9 mouse cellular contexts compared by ENCODE assay signal in genomic region chr16:10749824-10750223, GRCm38 (mm10). TPM values are rescaled to one million over a fixed set of nuclear protein-coding genes. Genes with fewer than 3 reads are reported as not detected.
DNase-seq lines count a peak whose midpoint lies in the region; ATAC-seq and TF ChIP-seq lines count a peak whose summit lies in the region.
"Had no signal": no experiment of that assay in that cellular context is flagged by ENCODE, and none has a peak within 500 bp of the region (broad histone marks: within the 10 kb centered on the region; RNA-seq: fewer than 3 reads in every experiment).

No protein-coding gene starts in this region.

- H3K9ac ChIP-seq in kidney, embryonic 16.5 days (replicated peaks; ENCODE audit: low read length): no peak overlapping the region

- TF ChIP-seq CTCF in Patski (IDR thresholded peaks at IDR 0.05): no peak

- intact Hi-C loops in left cerebral cortex, postnatal 36 days (cut with DNase I): no loop called here

- ATAC-seq in kidney, embryonic 16.5 days (ENCODE audit: low FRiP score, low TSS enrichment): peak; percentile 29; the same call in 1 of the 2 replicates
- no peak for ATAC-seq in Patski
- ATAC-seq in granulocyte monocyte progenitor cell, adult 5-6 weeks (replicated peaks; ENCODE audit: poor library complexity, severe bottlenecking): no peak

- POLR2A ChIA-PET in Patski (lab: Charles Lee): no interaction called here

- no peak overlapping the region for H3K27ac ChIP-seq in kidney, embryonic 16.5 days (ENCODE audit: low read length)

- WGBS in kidney, embryonic 16.5 days: 50% methylated on average over 7 of the region's 7 CpGs

- no peak for DNase-seq in kidney, adult 8-10 months
- peak; percentile 4 for DNase-seq in Patski (ENCODE audit: low read depth, low spot score)
- DNase-seq in cerebellum, adult 9-11 months: peak; percentile 85
- peak; percentile 19 to 26 for DNase-seq in left cerebral cortex, postnatal 36 days (ENCODE audit: low spot score in 2 of 2)
- DNase-seq in thymus, postnatal 10 days (ENCODE audit: low spot score in 2 of 2): no peak
- no peak for DNase-seq in urinary bladder, postnatal 14 days (ENCODE audit: low spot score)

- no peak overlapping the region for H3K4me3 ChIP-seq in kidney, embryonic 16.5 days (ENCODE audit: low read length)

- CTCF ChIA-PET in Patski (lab: Charles Lee): no interaction called here

- H3K4me2 ChIP-seq in kidney, embryonic 16.5 days (replicated peaks; ENCODE audit: low read depth, low read length): no peak overlapping the region

- H3K27me3 ChIP-seq in kidney, embryonic 16.5 days (ENCODE audit: insufficient read depth, low read length): no peaks in the 10 kb centered on the region
- no peaks in the 10 kb centered on the region for H3K27me3 ChIP-seq in Patski

- H3K9me3 ChIP-seq in kidney, embryonic 16.5 days (ENCODE audit: low read length): no peaks in the 10 kb centered on the region

- no peaks in the 10 kb centered on the region; the same call in 1 of the 2 replicates for H3K4me1 ChIP-seq in kidney, embryonic 16.5 days (ENCODE audit: insufficient read depth, low read length)

- H3K36me3 ChIP-seq in kidney, embryonic 16.5 days (ENCODE audit: insufficient read depth, low read length): no peaks in the 10 kb centered on the region

- in situ Hi-C loops in Patski (cut with MboI; ENCODE audit: low pct_unique_long_range_greater_than_20kb): no loop called here

RNA-seq across cellular contexts. Expression of gene Socs1, which starts 35.5 kb away (rescaled TPM):
- 5.8 and 7.3 TPM in 2 replicates for polyA plus RNA-seq in kidney, embryonic 16.5 days (2015; fragmentation: Nextera tagmentation; extraction: Ambion mirVana)
- 1.6 TPM for polyA plus RNA-seq in Patski (2021)
- total RNA-seq in left cerebral cortex, postnatal 36 days (2021): 1 to 10 TPM in 1 of 2 experiments, under 1 TPM in 1; 0.52 to 1.0 TPM
- total RNA-seq in granulocyte monocyte progenitor cell, adult 5-6 weeks (2014; fragmentation: Nextera tagmentation): 0.41 TPM in 1 of 2 replicates, not detected in the other
- total RNA-seq in granulocyte monocyte progenitor cell, adult 5-6 weeks (2017): 1.2 TPM in 2 replicates

RNA-seq across cellular contexts. Expression of gene Tnp2, which starts 38.6 kb away (rescaled TPM):
- polyA plus RNA-seq in kidney, embryonic 16.5 days (2015; fragmentation: Nextera tagmentation; extraction: Ambion mirVana): not detected in 2 replicates
- not detected for polyA plus RNA-seq in Patski (2021)
- total RNA-seq in left cerebral cortex, postnatal 36 days (2021): not detected
- total RNA-seq in granulocyte monocyte progenitor cell, adult 5-6 weeks (2014; fragmentation: Nextera tagmentation): not detected in 2 replicates
- total RNA-seq in granulocyte monocyte progenitor cell, adult 5-6 weeks (2017): not detected in 2 replicates
- total RNA-seq: left cerebral cortex, adult 8-10 months had no signal

RNA-seq across cellular contexts. Expression of gene Prm3, which starts 40.9 kb away (rescaled TPM):
- not detected in 2 replicates for polyA plus RNA-seq in kidney, embryonic 16.5 days (2015; fragmentation: Nextera tagmentation; extraction: Ambion mirVana)
- not detected for polyA plus RNA-seq in Patski (2021)
- not detected for total RNA-seq in left cerebral cortex, postnatal 36 days (2021)
- total RNA-seq in granulocyte monocyte progenitor cell, adult 5-6 weeks (2014; fragmentation: Nextera tagmentation): not detected in 2 replicates
- not detected in 2 replicates for total RNA-seq in granulocyte monocyte progenitor cell, adult 5-6 weeks (2017)
- total RNA-seq: left cerebral cortex, adult 8-10 months had no signal

RNA-seq across cellular contexts. Expression of gene Prm2, which starts 46.1 kb away (rescaled TPM):
- polyA plus RNA-seq in kidney, embryonic 16.5 days (2015; fragmentation: Nextera tagmentation; extraction: Ambion mirVana): not detected in 2 replicates
- not detected for polyA plus RNA-seq in Patski (2021)
- not detected for total RNA-seq in left cerebral cortex, postnatal 36 days (2021)
- total RNA-seq in granulocyte monocyte progenitor cell, adult 5-6 weeks (2014; fragmentation: Nextera tagmentation): not detected in 2 replicates
- not detected in 2 replicates for total RNA-seq in granulocyte monocyte progenitor cell, adult 5-6 weeks (2017)
- total RNA-seq: left cerebral cortex, adult 8-10 months had no signal

RNA-seq across cellular contexts. Expression of gene Prm1, which starts 55.8 kb away (rescaled TPM):
- polyA plus RNA-seq in kidney, embryonic 16.5 days (2015; fragmentation: Nextera tagmentation; extraction: Ambion mirVana): not detected in 2 replicates
- 0.14 TPM for polyA plus RNA-seq in Patski (2021)
- total RNA-seq in left cerebral cortex, postnatal 36 days (2021): not detected
- total RNA-seq in granulocyte monocyte progenitor cell, adult 5-6 weeks (2014; fragmentation: Nextera tagmentation): not detected in 2 replicates
- total RNA-seq in granulocyte monocyte progenitor cell, adult 5-6 weeks (2017): not detected in 2 replicates
- total RNA-seq: left cerebral cortex, adult 8-10 months had no signal

Comparison
In these comparisons a context has a peak if more than half of its experiments do, and no peak if none do; other contexts are left out.
1. DNase-seq: peak in Patski (single experiment), cerebellum, adult 9-11 months (single experiment) and left cerebral cortex, postnatal 36 days (2 of 2); none in kidney, adult 8-10 months (0 of 2), thymus, postnatal 10 days (0 of 2) and urinary bladder, postnatal 14 days (single experiment).